Mouse (Mus musculus): ENCODE measurements around the gene Sec13. TPM values are rescaled to one million over a fixed set of nuclear protein-coding genes. Genes with fewer than 3 reads are reported as not detected.

Sec13 gene
- polyA plus RNA-seq, 1 experiment: not detected

DNA sequence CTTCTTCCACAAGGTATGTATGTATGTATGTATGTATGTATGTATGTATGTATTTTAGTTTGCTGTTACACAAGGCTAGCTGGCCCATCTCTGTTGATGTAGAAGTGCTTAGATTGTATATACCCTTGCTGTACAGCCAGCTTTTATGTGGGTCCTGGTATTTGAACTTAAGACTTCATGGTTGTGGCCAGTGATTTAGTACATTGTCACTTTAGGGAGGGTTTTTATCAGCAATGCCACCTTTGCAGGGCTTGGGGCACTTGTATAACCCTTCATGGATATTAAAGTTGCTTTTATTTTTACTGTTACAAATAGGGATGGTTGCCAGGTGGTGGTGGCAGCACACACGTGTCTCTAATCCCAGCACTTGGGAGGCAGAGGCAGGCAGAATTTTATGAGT is 45.3 kb downstream of the Sec13 start:
- WGBS: 70% methylated on average over 1 of the region's 1 CpGs
- Histone ChIP-seq H3K4me3 (ENCODE audit: insufficient read depth, low read depth, low read length) (no peak overlapping the region), H3K27ac (ENCODE audit: insufficient read depth, low read depth, low read length) (no peak overlapping the region), H3K4me1 (ENCODE audit: control insufficient read depth, insufficient read depth, low read length) (peaks cover 10% of the 10 kb centered on the region)
- TF ChIP-seq CTCF (IDR thresholded peaks at IDR 0.05; ENCODE audit: insufficient read depth, low read depth, low read length): no peak
- no peak for TF ChIP-seq POLR2A (IDR thresholded peaks at IDR 0.05; ENCODE audit: insufficient read depth, low read depth, low read length)

DNA sequence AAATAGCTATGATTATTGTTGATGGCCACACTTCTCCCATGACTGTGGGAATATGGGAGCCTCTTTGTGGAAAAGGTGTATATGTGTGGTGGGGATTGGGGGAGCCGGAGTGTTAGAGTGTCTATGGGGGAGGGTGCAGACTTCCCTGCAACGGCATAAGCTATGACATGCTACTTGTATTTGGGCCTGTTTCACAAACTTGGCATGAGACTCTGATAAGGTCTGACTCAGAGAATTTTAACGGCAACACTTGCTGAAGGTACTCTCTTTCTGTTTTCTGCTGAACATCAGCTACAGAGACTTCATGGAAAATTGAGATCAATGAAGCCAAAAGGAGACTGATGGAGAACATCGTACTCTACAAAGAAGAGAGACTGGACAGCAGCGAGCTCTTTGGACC is 47.2 kb downstream of the Sec13 start:
- 93% methylated on average over 5 of the region's 5 CpGs for WGBS
- no peak overlapping the region for H3K27ac ChIP-seq (ENCODE audit: insufficient read depth, low read depth, low read length)
- H3K4me3 ChIP-seq (ENCODE audit: insufficient read depth, low read depth, low read length): no peak overlapping the region
- peaks cover 8% of the 10 kb centered on the region for H3K4me1 ChIP-seq (ENCODE audit: control insufficient read depth, insufficient read depth, low read length)
- TF ChIP-seq POLR2A (IDR thresholded peaks at IDR 0.05; ENCODE audit: insufficient read depth, low read depth, low read length): no peak
- no peak for TF ChIP-seq CTCF (IDR thresholded peaks at IDR 0.05; ENCODE audit: insufficient read depth, low read depth, low read length)

DNA sequence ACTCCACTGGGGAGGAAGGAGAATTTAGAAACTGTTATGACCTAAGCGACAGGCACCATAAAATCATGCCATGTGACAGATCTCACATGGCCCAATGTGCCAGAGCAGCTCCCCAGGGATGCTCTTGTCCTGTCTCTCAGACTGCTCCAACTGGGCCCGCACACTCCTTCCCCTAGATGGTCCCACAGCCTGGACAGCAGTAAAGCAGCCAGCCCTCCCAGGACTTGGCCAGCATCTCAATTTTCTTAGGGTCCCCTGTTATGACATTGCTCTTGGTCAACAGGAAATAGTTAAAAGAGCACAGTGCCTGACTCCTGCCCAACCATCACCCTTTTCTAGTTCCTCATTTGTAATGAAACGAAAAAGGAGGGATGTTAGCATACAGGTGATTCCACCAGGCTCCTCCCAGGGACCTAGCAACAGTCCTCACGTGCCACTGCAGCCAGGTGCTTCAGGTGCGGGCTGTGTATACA is 47.8 kb downstream of the Sec13 start:
- H3K4me3 ChIP-seq (ENCODE audit: insufficient read depth, low read depth, low read length): no peak overlapping the region
- 85% methylated on average over 5 of the region's 5 CpGs for WGBS

DNA sequence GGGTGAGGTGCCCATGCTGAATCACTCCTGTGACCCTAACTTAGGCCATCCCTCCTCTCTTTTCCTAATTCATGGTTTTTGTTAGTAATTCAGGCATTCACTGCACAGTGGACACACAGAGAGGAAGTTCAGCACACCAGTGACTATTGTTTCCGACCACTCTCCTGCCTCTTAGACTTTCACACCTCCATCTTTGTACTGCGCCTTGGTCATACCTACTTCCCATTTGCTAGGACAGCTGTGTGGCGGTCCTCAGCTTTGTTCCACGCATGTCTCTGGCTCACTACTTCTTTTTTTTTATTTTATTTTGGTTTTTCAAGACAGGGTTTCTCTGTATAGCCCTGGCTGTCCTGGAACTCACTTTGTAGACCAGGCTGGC is 49.5 kb downstream of the Sec13 start:
- WGBS: 86% methylated on average over 4 of the region's 4 CpGs
- no peak overlapping the region for H3K4me3 ChIP-seq (ENCODE audit: insufficient read depth, low read depth, low read length)
- TF ChIP-seq POLR2A (IDR thresholded peaks at IDR 0.05; ENCODE audit: insufficient read depth, low read depth, low read length): no peak
- TF ChIP-seq CTCF (IDR thresholded peaks at IDR 0.05; ENCODE audit: insufficient read depth, low read depth, low read length): no peak
- H3K4me1 ChIP-seq (ENCODE audit: control insufficient read depth, insufficient read depth, low read length): peaks cover 3% of the 10 kb centered on the region; the same call in 1 of the 2 replicates
- H3K27ac ChIP-seq (ENCODE audit: insufficient read depth, low read depth, low read length): no peak overlapping the region

More for the DNA sequence above, 47.8 kb downstream of the Sec13 start:
- TF ChIP-seq CTCF (IDR thresholded peaks at IDR 0.05; ENCODE audit: insufficient read depth, low read depth, low read length): no peak
- TF ChIP-seq POLR2A (IDR thresholded peaks at IDR 0.05; ENCODE audit: insufficient read depth, low read depth, low read length): no peak
- Histone ChIP-seq H3K4me1 (ENCODE audit: control insufficient read depth, insufficient read depth, low read length) (peaks cover 5% of the 10 kb centered on the region; the same call in 1 of the 2 replicates), H3K27ac (ENCODE audit: insufficient read depth, low read depth, low read length) (no peak overlapping the region)

DNA sequence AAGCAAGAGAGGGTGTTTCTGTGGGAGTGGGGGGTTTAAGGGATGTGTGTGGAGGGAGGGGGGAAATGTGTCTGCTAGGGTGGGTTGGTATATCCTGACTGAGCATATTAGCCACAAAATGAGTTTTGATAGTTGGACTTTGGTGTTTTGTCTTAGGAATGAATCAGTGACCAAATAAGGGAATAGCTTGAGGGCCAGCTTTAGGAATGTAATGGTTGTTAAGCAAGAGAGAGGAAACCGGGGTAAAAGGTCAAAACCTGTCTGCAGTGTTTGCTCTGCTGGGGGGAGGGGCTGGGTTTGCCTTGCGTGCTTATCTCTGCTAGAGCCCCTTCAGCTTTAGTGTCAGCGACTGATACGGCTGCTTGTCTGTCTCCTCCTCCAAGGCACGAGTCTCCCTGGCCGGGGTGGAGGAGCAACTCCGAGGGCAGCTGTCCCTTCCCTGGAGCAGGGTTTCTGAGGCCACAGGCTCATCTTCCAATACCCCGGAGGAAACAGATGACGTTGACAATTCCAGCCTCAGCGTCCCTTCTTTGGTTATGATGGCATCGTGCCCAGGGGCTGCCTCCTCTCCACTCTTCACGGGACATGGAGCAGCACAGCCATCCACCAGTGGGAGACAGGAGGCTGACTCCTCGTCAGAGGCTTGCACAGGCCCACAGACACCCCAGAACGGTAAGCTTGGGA is 50.0 kb downstream of the Sec13 start:
- Histone ChIP-seq H3K27ac (ENCODE audit: insufficient read depth, low read depth, low read length) (no peak overlapping the region), H3K4me1 (ENCODE audit: control insufficient read depth, insufficient read depth, low read length) (no peaks in the 10 kb centered on the region), H3K4me3 (ENCODE audit: insufficient read depth, low read depth, low read length) (no peak overlapping the region)
- TF ChIP-seq POLR2A (IDR thresholded peaks at IDR 0.05; ENCODE audit: insufficient read depth, low read depth, low read length) (no peak), CTCF (IDR thresholded peaks at IDR 0.05; ENCODE audit: insufficient read depth, low read depth, low read length) (no peak)
- WGBS: 32% methylated on average over 14 of the region's 14 CpGs

DNA sequence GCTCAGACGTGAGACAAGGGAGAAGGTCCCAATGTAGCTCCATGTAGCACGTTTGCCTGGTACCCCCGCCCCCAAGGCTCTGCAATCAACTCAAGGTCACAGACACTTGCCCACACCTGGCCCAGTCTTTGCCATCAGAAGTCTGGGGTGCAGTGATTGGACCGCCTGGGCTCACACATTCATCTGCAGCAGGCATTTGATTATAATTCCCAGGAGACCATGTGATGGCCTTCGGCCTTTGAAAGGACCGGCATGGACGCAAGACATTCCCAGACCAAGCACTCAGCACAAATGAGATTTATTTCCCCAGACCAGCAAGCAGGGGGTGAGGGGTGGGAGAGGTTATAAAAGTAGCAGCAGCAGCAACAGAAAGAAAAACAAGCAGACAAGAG is 50.5 kb downstream of the Sec13 start:
- TF ChIP-seq POLR2A (IDR thresholded peaks at IDR 0.05; ENCODE audit: insufficient read depth, low read depth, low read length) (no peak), CTCF (IDR thresholded peaks at IDR 0.05; ENCODE audit: insufficient read depth, low read depth, low read length) (no peak)
- no peak overlapping the region for H3K27ac ChIP-seq (ENCODE audit: insufficient read depth, low read depth, low read length)
- H3K4me1 ChIP-seq (ENCODE audit: control insufficient read depth, insufficient read depth, low read length): no peaks in the 10 kb centered on the region
- 48% methylated on average over 7 of the region's 7 CpGs for WGBS
- no peak overlapping the region for H3K4me3 ChIP-seq (ENCODE audit: insufficient read depth, low read depth, low read length)

GRCm38 (mm10) chr6:113686551-113687125 is 53.9 kb downstream of the Sec13 start:
- Histone ChIP-seq H3K27ac (ENCODE audit: insufficient read depth, low read depth, low read length) (no peak overlapping the region), H3K4me1 (ENCODE audit: control insufficient read depth, insufficient read depth, low read length) (no peaks in the 10 kb centered on the region), H3K4me3 (ENCODE audit: insufficient read depth, low read depth, low read length) (no peak overlapping the region)
- TF ChIP-seq POLR2A (IDR thresholded peaks at IDR 0.05; ENCODE audit: insufficient read depth, low read depth, low read length) (no peak), CTCF (IDR thresholded peaks at IDR 0.05; ENCODE audit: insufficient read depth, low read depth, low read length) (no peak)
- WGBS: 64% methylated on average over 8 of the region's 8 CpGs

- no peak overlapping the region for H3K27ac ChIP-seq (ENCODE audit: insufficient read depth, low read depth, low read length)
- H3K4me3 ChIP-seq (ENCODE audit: insufficient read depth, low read depth, low read length): no peak overlapping the region
- TF ChIP-seq CTCF (IDR thresholded peaks at IDR 0.05; ENCODE audit: insufficient read depth, low read depth, low read length) (no peak), POLR2A (IDR thresholded peaks at IDR 0.05; ENCODE audit: insufficient read depth, low read depth, low read length) (no peak)
- no peaks in the 10 kb centered on the region for H3K4me1 ChIP-seq (ENCODE audit: control insufficient read depth, insufficient read depth, low read length)
- 91% methylated on average over 10 of the region's 10 CpGs for WGBS
Measured at GRCm38 (mm10) chr6:113683081-113683825, 57.3 kb downstream of the Sec13 start.

DNA sequence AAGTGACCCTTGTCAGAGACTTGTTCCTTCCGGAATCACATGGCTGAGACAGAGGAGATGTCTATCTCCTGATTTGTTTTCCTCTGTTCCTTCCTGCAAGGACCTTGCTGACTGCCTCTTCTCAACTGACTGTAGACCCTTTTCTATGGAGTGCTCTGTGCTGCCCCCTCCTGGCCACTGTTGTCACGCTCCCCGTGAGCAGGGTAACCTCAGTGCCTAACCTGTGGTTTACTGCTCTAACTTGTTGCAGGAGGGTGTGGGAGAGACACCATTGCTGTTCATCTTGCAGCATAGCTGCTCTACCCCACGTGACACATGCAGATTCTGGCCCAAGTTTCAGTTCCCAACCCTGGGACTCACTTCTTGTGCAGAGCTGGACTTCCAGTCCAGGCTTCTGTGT is 59.3 kb downstream of the Sec13 start:
- TF ChIP-seq POLR2A (IDR thresholded peaks at IDR 0.05; ENCODE audit: insufficient read depth, low read depth, low read length) (no peak), CTCF (IDR thresholded peaks at IDR 0.05; ENCODE audit: insufficient read depth, low read depth, low read length) (peak; percentile 62; the same call in 1 of the 2 replicates)
- peaks cover 10% of the 10 kb centered on the region for H3K4me1 ChIP-seq (ENCODE audit: control insufficient read depth, insufficient read depth, low read length)
- 27% methylated on average over 4 of the region's 4 CpGs for WGBS
- no peak overlapping the region for H3K4me3 ChIP-seq (ENCODE audit: insufficient read depth, low read depth, low read length)
- H3K27ac ChIP-seq (ENCODE audit: insufficient read depth, low read depth, low read length): no peak overlapping the region

Data from olfactory bulb, adult 2 months (tissue).